ENCODE assay signal across 28 mouse cellular contexts in the genomic region with DNA sequence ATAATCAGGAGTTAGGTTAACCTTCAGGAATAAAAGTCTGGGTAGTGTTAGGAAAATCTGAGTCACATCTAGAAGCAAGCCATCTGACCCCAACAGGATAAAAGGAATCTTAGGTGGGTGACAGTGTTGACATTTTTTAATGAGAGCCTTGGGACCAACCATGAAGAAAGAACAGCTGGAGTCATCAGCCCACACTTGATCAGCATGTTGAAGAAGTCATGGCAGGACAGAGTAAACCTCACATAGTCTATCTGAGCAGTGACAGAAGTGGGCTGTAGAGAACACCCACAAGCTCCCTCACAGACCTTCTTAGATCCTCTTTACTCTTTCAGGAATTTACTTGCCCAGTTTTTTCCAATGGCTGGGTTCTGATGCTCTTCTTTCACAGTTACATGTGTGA.
DNase-seq lines count a peak whose midpoint lies in the region; ATAC-seq and TF ChIP-seq lines count a peak whose summit lies in the region.
"Had no signal": no experiment of that assay in that cellular context is flagged by ENCODE, and none has a peak within 500 bp of the region (broad histone marks: within the 10 kb centered on the region; RNA-seq: fewer than 3 reads in every experiment).

No protein-coding gene starts in this region.

- TF ChIP-seq POLR2A in lung, adult 2 months (IDR thresholded peaks at IDR 0.05; ENCODE audit: borderline replicate concordance, extremely low read depth, low read depth, low read length): no peak

- TF ChIP-seq CTCF in lung, postnatal 0 days (IDR thresholded peaks at IDR 0.05): no peak
- no peak for TF ChIP-seq CTCF in lung, adult 2 months (IDR thresholded peaks at IDR 0.05; ENCODE audit: insufficient read depth, low read length)

- H3K36me3 ChIP-seq in lung, postnatal 0 days (ENCODE audit: insufficient read depth, low read length): no peaks in the 10 kb centered on the region
- H3K36me3 ChIP-seq: embryonic facial prominence, embryonic 13.5 days; embryonic facial prominence, embryonic 15.5 days; forebrain, embryonic 10.5 days; forebrain, embryonic 12.5 days; G1E had no signal

- peak; percentile 44 for DNase-seq in lung, postnatal 0 days (ENCODE audit: low spot score)
- no peak for DNase-seq in lung, postnatal 4 days
- DNase-seq in lung, postnatal 25 days (ENCODE audit: low spot score): peak; percentile 4
- no peak for DNase-seq in lung, adult 2 months
- peak; percentile 59 for DNase-seq in brain, adult 2 months (ENCODE audit: low read depth, low spot score)
- DNase-seq: adrenal gland, adult 8-10 months; adrenal gland, postnatal 14 days; adrenal gland, postnatal 36 days; B cell, adult 2 months; cerebellum, adult 11 months; cerebellum, adult 18-20 months; cerebellum, adult 8-10 months; cerebellum, adult 9-11 months; cerebellum, postnatal 14 days; cerebellum, postnatal 36 days; embryo, embryonic 11 days had no signal

- no peak overlapping the region for H3K4me2 ChIP-seq in lung, postnatal 0 days (replicated peaks; ENCODE audit: low read depth, low read length)
- H3K4me2 ChIP-seq: embryonic facial prominence, embryonic 13.5 days; embryonic facial prominence, embryonic 15.5 days; forebrain, embryonic 12.5 days had no signal

- no peaks in the 10 kb centered on the region for H3K27me3 ChIP-seq in lung, postnatal 0 days (replicated peaks; ENCODE audit: insufficient read depth, low read length)
- H3K27me3 ChIP-seq: CH12.LX; embryonic facial prominence, embryonic 13.5 days; embryonic facial prominence, embryonic 15.5 days; forebrain, embryonic 12.5 days; Patski had no signal

- H3K27ac ChIP-seq in lung, postnatal 0 days (ENCODE audit: low read length): no peak overlapping the region
- H3K27ac ChIP-seq: embryonic facial prominence, embryonic 13.5 days; embryonic facial prominence, embryonic 15.5 days; forebrain, embryonic 10.5 days; forebrain, embryonic 12.5 days had no signal

- H3K4me1 ChIP-seq in lung, postnatal 0 days (ENCODE audit: insufficient read depth, low read depth, low read length): no peaks in the 10 kb centered on the region
- no peaks in the 10 kb centered on the region for H3K4me1 ChIP-seq in lung, adult 2 months (ENCODE audit: control insufficient read depth, insufficient read depth, low read length)
- H3K4me1 ChIP-seq: embryonic facial prominence, embryonic 13.5 days; embryonic facial prominence, embryonic 15.5 days; forebrain, embryonic 10.5 days; forebrain, embryonic 12.5 days had no signal

- H3K4me3 ChIP-seq in lung, postnatal 0 days (ENCODE audit: low read depth, low read length): no peak overlapping the region
- no peak overlapping the region for H3K4me3 ChIP-seq in lung, adult 2 months (replicated peaks; ENCODE audit: extremely low read depth, low read depth, low read length)
- H3K4me3 ChIP-seq: embryonic facial prominence, embryonic 13.5 days; embryonic facial prominence, embryonic 15.5 days; erythroblast, embryonic 14.5 days; forebrain, embryonic 10.5 days; forebrain, embryonic 12.5 days had no signal

- peak; percentile 60 for ATAC-seq in lung, postnatal 0 days
- ATAC-seq: activated CD4-positive, CD25-positive, alpha-beta regulatory T cell, adult 4 months; CD4-positive, CD25-positive, alpha-beta regulatory T cell, adult 4 months; forebrain, embryonic 14.5 days; forebrain, embryonic 16.5 days; Patski had no signal

- no peaks in the 10 kb centered on the region for H3K9me3 ChIP-seq in lung, postnatal 0 days (ENCODE audit: low read length)
- H3K9me3 ChIP-seq: embryonic facial prominence, embryonic 13.5 days; embryonic facial prominence, embryonic 15.5 days; forebrain, embryonic 10.5 days; forebrain, embryonic 12.5 days; G1E had no signal

- no peak overlapping the region for H3K9ac ChIP-seq in lung, postnatal 0 days (replicated peaks; ENCODE audit: low read depth)
- H3K9ac ChIP-seq: embryonic facial prominence, embryonic 13.5 days; embryonic facial prominence, embryonic 15.5 days; forebrain, embryonic 12.5 days had no signal

- TF ChIP-seq EP300 in lung, postnatal 0 days (IDR thresholded peaks at IDR 0.05): no peak

Comparison
In these comparisons a context has a peak if more than half of its experiments do, and no peak if none do; other contexts are left out.
1. DNase-seq: peak in lung, postnatal 0 days (single experiment), lung, postnatal 25 days (single experiment) and brain, adult 2 months (single experiment); none in lung, postnatal 4 days (0 of 2) and lung, adult 2 months (single experiment).